Mouse (Mus musculus) spleen, adult 2 months (tissue): ENCODE results near the gene Fxr1.

Source experiments
- CTCF ChIP-seq: fragments of 200-500 bp; IDR thresholded peaks from 2 replicates; pipeline ENCODE4 v1.5.1; 2011; ENCODE audit warnings: mild to moderate bottlenecking, inconsistent platforms; ENCODE audit not compliant: insufficient read depth, insufficient read length, insufficient replicate concordance; ENCODE audit errors: extremely low read depth
- POLR2A ChIP-seq: fragments of 200-500 bp; IDR thresholded peaks from 2 replicates; pipeline ENCODE4 v1.6.1; 2011; ENCODE audit warnings: low read depth, low read length, inconsistent platforms

GRCm38 (mm10) chr3:33993421-33994126 is 26.2 kb upstream of the Fxr1 start:
- TF ChIP-seq CTCF (no peak), POLR2A (no peak)
